Mouse (Mus musculus) E14TG2a.4 (cell line): ENCODE data around the gene Erbb4.

Source experiments
- CTCF ChIP-seq: conservative IDR thresholded peaks from 2 replicates; pipeline ENCODE4 v1.5.1; 2014; ENCODE audit warnings: low read length
- NANOG ChIP-seq: IDR thresholded peaks from 2 replicates; pipeline ENCODE4 v1.6.1; 2014; ENCODE audit warnings: borderline replicate concordance, low read length, mixed read lengths
- POU5F1 ChIP-seq: IDR thresholded peaks from 2 replicates; pipeline ENCODE4 v1.6.1; 2014; ENCODE audit warnings: low read length, borderline replicate concordance

- TF ChIP-seq CTCF (no peak), POU5F1 (no peak), NANOG (no peak)
Measured at GRCm38 (mm10) chr1:68056494-68056893, 1051.4 kb downstream of the Erbb4 start.
